Mouse (Mus musculus) cerebellum, postnatal 14 days (tissue): Measurements from ENCODE around the gene Olfr1047.
"Not testable (repeated sequence)": the region's sequence is repeated elsewhere in the genome, so short reads cannot be mapped to it uniquely, and the experiment has no call there.

Experiments used
- DNase-seq, 2 experiments: peaks; one replicate each; pipeline ENCODE4 v3.0.0; 2021; ENCODE audit warnings: mixed read lengths in 2 of 2

Olfr1047 gene

GRCm38 (mm10) chr2:86231301-86231700 is at the start of gene Olfr1047:
Olfr1047 (minus strand) TSS chr2:86231401.
- DNase-seq = no peak

GRCm38 (mm10) chr2:86278988-86279387 is 47.8 kb upstream of the Olfr1047 start, which contains the start of gene Olfr1051:
Olfr1051 (minus strand) TSS chr2:86279088.
- DNase-seq = not testable (repeated sequence)

GRCm38 (mm10) chr2:86258228-86258627 is 27.0 kb upstream of the Olfr1047 start, which contains the start of gene Olfr1049:
Olfr1049 (minus strand) TSS chr2:86258328.
- not testable (repeated sequence) for DNase-seq

- DNase-seq = no peak
Measured at GRCm38 (mm10) chr2:86240189-86240588, 9.0 kb upstream of the Olfr1047 start, which contains the start of gene Olfr1048. Olfr1048 (minus strand) TSS chr2:86240289.

GRCm38 (mm10) chr2:86219214-86219613 is 12.0 kb downstream of the Olfr1047 start, which contains the start of gene Olfr1046:
Olfr1046 (minus strand) TSS chr2:86219314.
- DNase-seq = no peak

GRCm38 (mm10) chr2:86202909-86203308 is 28.3 kb downstream of the Olfr1047 start, which contains the start of gene Olfr1045:
Olfr1045 (minus strand) TSS chr2:86203009.
- no peak for DNase-seq

GRCm38 (mm10) chr2:86195863-86196262 is 35.3 kb downstream of the Olfr1047 start:
- no peak for DNase-seq

- no peak for DNase-seq
Measured at GRCm38 (mm10) chr2:86185583-86185982, 45.6 kb downstream of the Olfr1047 start, which contains the start of gene Olfr52. Olfr52 (minus strand) TSS chr2:86185683.

GRCm38 (mm10) chr2:86179950-86180349 is 51.3 kb downstream of the Olfr1047 start:
- DNase-seq = no peak

GRCm38 (mm10) chr2:86177720-86178119 is 53.5 kb downstream of the Olfr1047 start, which contains the start of gene Olfr1044:
Olfr1044 (minus strand) TSS chr2:86177820.
- no peak for DNase-seq
